Mouse (Mus musculus) midbrain, embryonic 11.5 days (tissue): ENCODE measurements at regions not wholly inside any gene's neighbourhood (a gene's known extent, or its start where the extent isn't known, plus 50 kb on each side); places are given as distances from the start of the nearest gene placed in this dataset.

ENCODE experiments used
- ATAC-seq: fragments of 200-750 bp; cut with Nextera tagmentation; 2 replicates; pipeline ENCODE4 v1.8.0; 2017; ENCODE audit warnings: moderate TSS enrichment, moderate library complexity; ENCODE audit not compliant: low FRiP score
- DNase-seq: peaks from one replicate; pipeline ENCODE4 v3.0.0; 2015; ENCODE audit warnings: low spot score; ENCODE audit errors: missing footprints
- H3K27ac ChIP-seq: fragments of 300-500 bp; sonication (generic); 2 replicates; pipeline ENCODE4 v1.5.1; 2014; ENCODE audit warnings: low read depth, low read length
- H3K27me3 ChIP-seq: fragments of 300-500 bp; sonication (generic); 2 replicates; pipeline ENCODE4 v1.6.1; 2014; ENCODE audit warnings: mild to moderate bottlenecking, low read length, moderate library complexity, mixed read lengths; ENCODE audit not compliant: control insufficient read depth, insufficient read depth
- H3K36me3 ChIP-seq: fragments of 300-500 bp; sonication (generic); 2 replicates; pipeline ENCODE4 v1.6.1; 2014; ENCODE audit warnings: mild to moderate bottlenecking, low read length, moderate library complexity, mixed read lengths; ENCODE audit not compliant: control insufficient read depth, insufficient read depth
- H3K4me1 ChIP-seq: fragments of 300-500 bp; sonication (generic); 2 replicates; pipeline ENCODE4 v1.6.1; 2014; ENCODE audit warnings: low read length; ENCODE audit not compliant: control insufficient read depth, insufficient read depth
- H3K4me2 ChIP-seq: fragments of 300-500 bp; sonication (generic); 2 replicates; pipeline ENCODE4 v1.6.1; 2014; ENCODE audit warnings: mild to moderate bottlenecking, moderate library complexity
- H3K4me3 ChIP-seq: fragments of 300-500 bp; sonication (generic); 2 replicates; pipeline ENCODE4 v1.5.1; 2014; ENCODE audit warnings: low read depth, low read length
- H3K9ac ChIP-seq: fragments of 300-500 bp; sonication (generic); 2 replicates; pipeline ENCODE4 v1.6.1; 2014; ENCODE audit warnings: low read length
- H3K9me3 ChIP-seq: fragments of 300-500 bp; sonication (generic); 2 replicates; pipeline ENCODE4 v1.6.1; 2016; ENCODE audit warnings: low read length; ENCODE audit not compliant: control insufficient read depth
- WGBS: fragments of 180-500 bp; shearing (Covaris S2); extraction: QIAGEN DNeasy Blood & Tissue Kit; methylation state at CpG from one replicate; pipeline ENCODE4 v1.1.7; 2014; 5-methylcytosine and 5-hydroxymethylcytosine counted together

DNA sequence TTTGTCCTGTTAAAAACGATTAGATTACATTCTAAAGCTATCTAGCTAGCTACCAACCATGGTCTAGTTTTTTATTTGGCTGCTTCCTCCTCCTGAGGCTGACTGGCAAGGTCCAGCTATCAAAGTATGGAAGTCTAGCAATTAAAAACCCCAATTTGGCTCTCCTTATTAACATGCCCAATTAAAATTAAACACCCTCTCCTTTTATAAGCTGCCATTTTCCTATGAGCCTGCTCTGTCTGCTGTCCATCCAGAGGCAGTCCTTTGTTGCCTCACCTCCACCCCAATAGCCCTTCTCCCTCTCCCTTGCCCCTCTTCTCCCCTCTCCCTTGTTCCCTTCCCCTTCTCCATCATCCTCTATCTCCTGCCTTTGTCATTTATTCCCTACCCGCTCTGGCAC, 169.7 kb downstream of the Gja1 start:
- H3K4me2 ChIP-seq: no peak overlapping the region
- H3K9me3 ChIP-seq: no peaks in the 10 kb centered on the region
- no peak overlapping the region for H3K4me3 ChIP-seq
- H3K36me3 ChIP-seq: no peaks in the 10 kb centered on the region
- no peak overlapping the region for H3K27ac ChIP-seq
- H3K27me3 ChIP-seq: no peaks in the 10 kb centered on the region
- DNase-seq (no peak), ATAC-seq (no peak)
- H3K4me1 ChIP-seq: no peaks in the 10 kb centered on the region
- WGBS: 64% methylated on average over 2 of the region's 2 CpGs
- no peak overlapping the region for H3K9ac ChIP-seq

DNA sequence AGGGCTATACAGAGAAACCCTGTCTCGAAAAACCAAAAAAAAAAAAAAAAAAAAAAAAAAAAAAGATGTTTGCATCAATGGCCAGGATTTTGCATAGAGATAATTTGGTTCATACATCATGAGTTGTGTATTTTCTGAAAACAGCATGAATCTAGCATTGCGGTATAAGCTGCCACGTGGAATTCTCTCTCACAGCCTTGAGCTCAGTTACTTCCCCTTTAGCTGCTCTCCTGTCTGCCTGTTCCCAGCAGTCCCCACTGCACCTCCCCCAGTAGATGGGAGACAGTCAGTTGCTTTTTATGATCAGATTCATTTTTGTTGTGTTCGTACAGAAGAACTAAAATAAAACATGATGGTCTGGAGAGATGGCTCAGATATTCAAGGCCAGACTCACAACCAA, 170.7 kb downstream of the Gja1 start:
- WGBS: 86% methylated on average over 3 of the region's 4 CpGs
- no peak overlapping the region for H3K4me3 ChIP-seq
- DNase-seq: no peak
- H3K9me3 ChIP-seq: no peaks in the 10 kb centered on the region
- no peak for ATAC-seq
- H3K27ac ChIP-seq: no peak overlapping the region
- H3K4me1 ChIP-seq: no peaks in the 10 kb centered on the region
- no peaks in the 10 kb centered on the region for H3K36me3 ChIP-seq
- H3K27me3 ChIP-seq: no peaks in the 10 kb centered on the region
- H3K9ac ChIP-seq: no peak overlapping the region
- no peak overlapping the region for H3K4me2 ChIP-seq

DNA sequence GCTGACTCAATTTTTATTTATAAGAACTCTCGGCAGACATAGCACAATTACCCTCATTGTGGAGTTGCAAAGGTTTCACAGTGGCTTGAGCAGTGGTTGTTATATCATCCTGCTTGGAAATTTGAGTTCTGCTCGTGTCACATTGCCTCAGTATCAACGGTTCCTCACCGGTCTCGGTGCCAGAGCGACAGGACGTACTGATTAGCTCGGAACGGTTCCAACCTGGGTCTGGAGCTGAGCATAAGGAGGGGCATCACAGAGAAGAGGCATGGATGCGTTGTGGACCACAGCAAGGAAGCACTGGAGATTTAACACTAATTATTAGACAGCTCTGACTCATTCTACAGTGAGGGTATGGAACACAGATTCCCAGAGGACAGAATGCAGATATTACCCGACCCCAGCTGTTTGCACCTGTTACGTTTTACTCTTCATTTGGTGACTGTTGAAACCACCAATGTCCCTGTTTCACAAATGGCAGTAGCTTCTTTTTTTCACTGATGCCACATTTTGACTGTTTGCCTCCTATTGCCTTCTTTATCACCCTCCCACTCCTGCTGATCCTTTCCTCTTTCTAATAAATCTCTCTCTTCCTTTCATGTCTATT, 189.8 kb downstream of the Gja1 start:
- 91% methylated on average over 12 of the region's 12 CpGs for WGBS
- H3K4me1 ChIP-seq: no peaks in the 10 kb centered on the region

DNA sequence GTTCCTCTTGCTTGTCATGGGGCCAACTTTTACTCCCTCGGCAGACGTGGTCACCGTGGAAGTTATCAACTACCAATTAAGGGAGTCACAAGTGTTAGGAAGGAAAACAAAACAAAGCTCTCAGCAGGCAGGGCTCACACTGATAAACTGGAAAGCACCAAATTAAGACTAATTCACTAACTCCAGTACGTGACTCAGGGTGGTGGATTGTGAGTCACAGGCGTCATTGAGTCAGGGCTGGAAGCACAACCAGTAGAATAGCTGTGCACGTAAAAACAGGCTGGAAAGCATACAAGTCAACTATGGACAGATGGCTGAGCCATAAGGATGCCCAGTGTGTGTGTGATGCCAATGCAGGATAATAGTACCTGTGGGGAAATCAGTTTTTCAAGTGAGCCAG, 204.9 kb downstream of the Gja1 start:
- WGBS: 76% methylated on average over 6 of the region's 6 CpGs
- H3K9ac ChIP-seq: no peak overlapping the region
- DNase-seq (no peak), ATAC-seq (no peak)
- H3K36me3 ChIP-seq: no peaks in the 10 kb centered on the region
- H3K9me3 ChIP-seq: no peaks in the 10 kb centered on the region
- H3K4me1 ChIP-seq: no peaks in the 10 kb centered on the region
- H3K27me3 ChIP-seq: no peaks in the 10 kb centered on the region
- H3K4me2 ChIP-seq: no peak overlapping the region
- no peak overlapping the region for H3K27ac ChIP-seq
- no peak overlapping the region for H3K4me3 ChIP-seq

More for the DNA sequence above, 189.8 kb downstream of the Gja1 start:
- DNase-seq (no peak), ATAC-seq (no peak)
- no peaks in the 10 kb centered on the region for H3K27me3 ChIP-seq
- H3K9ac ChIP-seq: no peak overlapping the region
- no peak overlapping the region for H3K27ac ChIP-seq
- H3K4me3 ChIP-seq: no peak overlapping the region
- H3K9me3 ChIP-seq: no peaks in the 10 kb centered on the region
- no peak overlapping the region for H3K4me2 ChIP-seq
- H3K36me3 ChIP-seq: no peaks in the 10 kb centered on the region

DNA sequence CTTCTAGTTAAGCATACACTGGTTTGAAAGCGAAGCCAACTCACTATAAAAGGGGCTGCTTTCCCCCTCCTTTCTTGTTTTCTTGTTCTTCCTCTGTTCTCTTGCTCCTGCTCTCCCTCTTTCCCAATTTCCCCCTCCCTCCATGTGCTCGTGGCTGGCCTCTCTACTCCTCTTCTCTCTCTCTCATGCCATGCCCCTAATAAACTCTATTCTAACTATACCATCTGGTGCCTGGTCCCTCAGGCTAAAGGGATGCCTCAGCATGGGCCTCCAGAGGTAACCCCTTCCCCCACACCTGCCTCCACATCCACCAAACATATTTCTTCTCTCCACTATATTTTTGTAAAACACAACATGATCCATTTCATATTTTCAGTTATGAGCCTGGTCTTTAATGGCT, 210.1 kb downstream of the Gja1 start:
- no peak overlapping the region for H3K4me3 ChIP-seq
- no peak for ATAC-seq
- WGBS: 56% methylated on average over 2 of the region's 2 CpGs
- H3K27ac ChIP-seq: no peak overlapping the region
- H3K9ac ChIP-seq: no peak overlapping the region
- no peak overlapping the region for H3K4me2 ChIP-seq
- no peaks in the 10 kb centered on the region for H3K9me3 ChIP-seq
- H3K36me3 ChIP-seq: no peaks in the 10 kb centered on the region
- no peaks in the 10 kb centered on the region for H3K27me3 ChIP-seq
- DNase-seq: no peak
- H3K4me1 ChIP-seq: no peaks in the 10 kb centered on the region

DNA sequence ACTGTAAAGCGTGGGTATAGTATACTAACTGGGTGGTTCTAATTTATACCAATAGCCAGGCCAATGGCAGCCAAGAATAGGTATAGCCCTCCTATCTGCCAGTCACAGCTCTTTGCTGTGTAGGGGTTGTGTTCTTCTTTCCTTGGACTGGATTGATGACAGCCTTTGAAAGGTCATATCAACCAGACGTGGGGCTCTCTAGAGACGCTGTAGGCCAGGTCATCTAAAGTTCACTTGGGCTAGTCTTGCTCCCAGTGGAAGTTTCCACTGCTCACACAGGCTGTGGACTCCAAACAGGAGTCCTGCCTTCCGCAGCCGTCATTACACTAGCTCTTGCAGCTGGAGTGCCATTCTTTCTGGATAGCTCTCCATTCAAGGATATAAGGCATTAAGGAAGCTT, 220.3 kb downstream of the Gja1 start:
- H3K4me1 ChIP-seq: no peaks in the 10 kb centered on the region
- DNase-seq (no peak), ATAC-seq (no peak)
- no peaks in the 10 kb centered on the region for H3K36me3 ChIP-seq
- no peaks in the 10 kb centered on the region for H3K9me3 ChIP-seq
- WGBS: 85% methylated on average over 5 of the region's 5 CpGs
- H3K9ac ChIP-seq: no peak overlapping the region
- no peak overlapping the region for H3K4me3 ChIP-seq
- no peaks in the 10 kb centered on the region for H3K27me3 ChIP-seq
- H3K27ac ChIP-seq: no peak overlapping the region
- no peak overlapping the region for H3K4me2 ChIP-seq

DNA sequence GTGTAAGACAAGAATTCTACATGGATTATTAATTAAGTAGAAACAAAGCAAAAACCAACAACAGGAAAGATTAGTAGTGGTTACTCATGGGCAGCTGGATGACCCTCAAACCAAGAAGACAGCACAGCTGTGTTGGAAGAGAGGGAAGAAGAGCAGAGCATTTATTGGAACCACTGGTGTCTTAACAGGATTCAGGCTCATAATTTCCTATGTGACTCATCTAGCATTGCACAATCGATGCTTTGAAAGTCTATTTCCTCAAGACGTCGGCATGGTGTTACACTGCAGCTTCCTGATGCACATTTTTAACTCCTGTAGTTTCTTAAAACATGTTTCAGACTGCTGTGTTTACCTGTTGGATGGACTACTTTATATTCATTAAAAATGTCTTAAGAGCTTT, 221.1 kb downstream of the Gja1 start:
- Histone ChIP-seq H3K4me3 (no peak overlapping the region), H3K36me3 (no peaks in the 10 kb centered on the region), H3K9me3 (no peaks in the 10 kb centered on the region), H3K27me3 (no peaks in the 10 kb centered on the region), H3K27ac (no peak overlapping the region), H3K9ac (no peak overlapping the region), H3K4me1 (no peaks in the 10 kb centered on the region), H3K4me2 (no peak overlapping the region)
- ATAC-seq: no peak
- 85% methylated on average over 3 of the region's 3 CpGs for WGBS
- no peak for DNase-seq

DNA sequence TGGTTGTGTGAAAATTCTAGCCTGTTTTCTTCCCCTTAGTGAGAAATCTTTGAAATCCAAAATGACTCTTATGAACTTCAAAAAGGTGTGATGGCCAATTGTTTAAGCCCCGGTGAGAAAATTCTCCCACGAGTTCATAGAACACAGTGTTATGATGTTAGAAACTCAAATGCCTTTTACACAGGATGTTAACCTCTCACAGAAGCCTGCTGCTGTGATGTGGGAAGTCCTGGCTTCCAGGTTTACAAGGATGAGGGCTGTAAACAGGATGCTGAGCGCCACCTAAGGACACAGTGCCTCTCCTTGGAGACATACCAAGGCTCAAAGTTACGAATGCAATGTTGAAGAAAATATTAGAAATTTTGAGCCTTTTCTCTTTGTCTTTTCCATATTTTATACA, 222.8 kb downstream of the Gja1 start:
- Histone ChIP-seq H3K27me3 (no peaks in the 10 kb centered on the region), H3K4me3 (no peak overlapping the region), H3K4me2 (no peak overlapping the region), H3K36me3 (no peaks in the 10 kb centered on the region), H3K4me1 (no peaks in the 10 kb centered on the region), H3K9me3 (no peaks in the 10 kb centered on the region), H3K27ac (no peak overlapping the region), H3K9ac (no peak overlapping the region)
- 79% methylated on average over 4 of the region's 4 CpGs for WGBS
- no peak for ATAC-seq
- DNase-seq: no peak

DNA sequence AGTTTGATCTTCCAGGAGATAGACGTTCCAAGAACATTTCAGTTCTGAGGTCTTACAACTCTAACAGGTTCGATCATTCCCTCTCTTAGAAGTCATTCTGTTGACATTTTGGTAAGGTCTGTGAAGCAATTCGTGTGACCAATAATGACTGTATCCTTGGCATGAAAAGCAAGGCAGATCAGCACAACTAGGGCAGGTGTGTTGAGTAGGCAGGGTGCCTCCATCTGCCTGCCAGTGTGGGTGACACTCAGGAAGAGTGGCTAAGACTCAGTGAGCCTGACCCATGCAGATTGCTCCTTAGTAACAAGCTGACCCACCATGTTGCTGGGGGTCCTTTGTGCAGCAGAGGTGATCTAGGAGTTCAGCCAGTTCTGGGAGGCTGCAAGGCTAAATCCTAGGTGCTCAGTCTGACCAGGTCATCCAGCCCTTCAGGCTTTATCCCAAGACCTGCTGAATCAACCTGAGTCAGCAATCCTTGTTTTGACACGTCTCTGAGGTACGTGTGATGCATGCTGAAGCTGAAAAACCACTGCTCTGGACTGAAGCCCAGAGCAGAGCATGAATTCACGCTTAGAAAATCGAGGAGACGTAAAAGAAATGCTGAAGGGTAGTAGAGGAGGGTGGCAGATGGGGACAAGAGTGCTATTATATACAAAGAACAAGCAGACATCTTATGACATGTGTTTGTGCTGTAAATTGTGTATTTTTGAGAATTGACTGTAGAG, 234.6 kb downstream of the Gja1 start:
- Histone ChIP-seq H3K4me2 (no peak overlapping the region), H3K27me3 (no peaks in the 10 kb centered on the region), H3K36me3 (no peaks in the 10 kb centered on the region), H3K9ac (no peak overlapping the region), H3K4me3 (no peak overlapping the region), H3K9me3 (no peaks in the 10 kb centered on the region), H3K27ac (no peak overlapping the region), H3K4me1 (no peaks in the 10 kb centered on the region)
- no peak for DNase-seq
- 89% methylated on average over 8 of the region's 8 CpGs for WGBS
- ATAC-seq: no peak
